Mouse (Mus musculus) lung, postnatal 0 days (tissue): ENCODE data around the gene Ppp1r15a. TPM values are rescaled to one million over a fixed set of nuclear protein-coding genes. Genes with fewer than 3 reads are reported as not detected.

Source experiments
- ATAC-seq: fragments of 200-750 bp; cut with Nextera tagmentation; 2 replicates; pipeline ENCODE4 v1.8.0; 2017; ENCODE audit warnings: moderate library complexity
- DNase-seq: peaks from one replicate; pipeline ENCODE4 v3.0.0-alpha.2; 2016; ENCODE audit warnings: low spot score
- H3K27ac ChIP-seq: fragments of 300-500 bp; sonication (generic); 2 replicates; pipeline ENCODE4 v1.5.1; 2014; ENCODE audit warnings: antibody characterized with exemption, mild to moderate bottlenecking, low read length, mixed read lengths
- H3K27me3 ChIP-seq: fragments of 300-500 bp; sonication (generic); replicated peaks from 2 replicates; pipeline ENCODE4 v1.6.1; 2014; ENCODE audit warnings: low read length, mixed read lengths; ENCODE audit not compliant: insufficient read depth
- H3K36me3 ChIP-seq: fragments of 300-500 bp; sonication (generic); 2 replicates; pipeline ENCODE4 v1.6.1; 2014; ENCODE audit warnings: low read length, mixed read lengths; ENCODE audit not compliant: insufficient read depth
- H3K4me1 ChIP-seq: fragments of 300-500 bp; sonication (generic); 2 replicates; pipeline ENCODE4 v1.6.1; 2014; ENCODE audit warnings: antibody characterized with exemption, low read depth, low read length, mixed read lengths; ENCODE audit not compliant: insufficient read depth
- H3K4me2 ChIP-seq: fragments of 300-500 bp; sonication (generic); replicated peaks from 2 replicates; pipeline ENCODE4 v1.6.1; 2014; ENCODE audit warnings: low read depth, mild to moderate bottlenecking, low read length, moderate library complexity, mixed read lengths
- H3K4me3 ChIP-seq: fragments of 300-500 bp; sonication (generic); 2 replicates; pipeline ENCODE4 v1.5.1; 2014; ENCODE audit warnings: low read depth, low read length
- H3K9ac ChIP-seq: fragments of 300-500 bp; sonication (generic); replicated peaks from 2 replicates; pipeline ENCODE4 v1.6.1; 2014; ENCODE audit warnings: low read depth, mild to moderate bottlenecking
- H3K9me3 ChIP-seq: fragments of 300-500 bp; sonication (generic); 2 replicates; pipeline ENCODE4 v1.6.1; 2016; ENCODE audit warnings: low read length, mixed read lengths
- CTCF ChIP-seq: IDR thresholded peaks from 2 replicates; pipeline ENCODE4 v1.5.1; 2016; ENCODE audit warnings: antibody characterized with exemption, mild to moderate bottlenecking
- EP300 ChIP-seq: IDR thresholded peaks from 2 replicates; pipeline ENCODE4 v1.6.1; 2016; ENCODE audit warnings: antibody characterized with exemption, mild to moderate bottlenecking, control low read depth
- WGBS: fragments of 180-500 bp; shearing (Covaris S2); extraction: QIAGEN DNeasy Blood & Tissue Kit; methylation state at CpG from one replicate; pipeline ENCODE4 v1.1.7; 2014; 5-methylcytosine and 5-hydroxymethylcytosine counted together
- polyA plus RNA-seq: library from polyadenylated mRNA; unstranded; fragments of >200 nt; fragmentation: Nextera tagmentation; extraction: Ambion mirVana; gene quantifications from 2 replicates; pipeline ENCODE4 v1.2.1, GENCODE M21; 2015

Ppp1r15a gene
- polyA plus RNA-seq, 1 experiment from 2014 or later: 36.6 TPM

GRCm38 (mm10) chr7:45553990-45554389 is 27.9 kb upstream of the Ppp1r15a start:
- WGBS: 96% methylated on average over 2 of the region's 2 CpGs
- Histone ChIP-seq H3K27me3 (no peaks in the 10 kb centered on the region), H3K27ac (no peak overlapping the region), H3K36me3 (no peaks in the 10 kb centered on the region), H3K4me1 (no peaks in the 10 kb centered on the region), H3K4me2 (no peak overlapping the region), H3K4me3 (no peak overlapping the region), H3K9ac (no peak overlapping the region), H3K9me3 (no peaks in the 10 kb centered on the region)
- no peak for DNase-seq
- no peak for ATAC-seq
- TF ChIP-seq EP300: no peak
- TF ChIP-seq CTCF: no peak

GRCm38 (mm10) chr7:45553519-45553918 is 27.5 kb upstream of the Ppp1r15a start:
- ATAC-seq: no peak
- H3K4me1 ChIP-seq: no peaks in the 10 kb centered on the region
- no peak overlapping the region for H3K4me2 ChIP-seq
- no peaks in the 10 kb centered on the region for H3K27me3 ChIP-seq
- TF ChIP-seq EP300 (no peak), CTCF (no peak)
- H3K36me3 ChIP-seq: no peaks in the 10 kb centered on the region
- 56% methylated on average over 8 of the region's 8 CpGs for WGBS
- H3K9me3 ChIP-seq: no peaks in the 10 kb centered on the region
- no peak overlapping the region for H3K27ac ChIP-seq
- DNase-seq: no peak
- no peak overlapping the region for H3K9ac ChIP-seq
- no peak overlapping the region for H3K4me3 ChIP-seq

- no peak overlapping the region for H3K27ac ChIP-seq
- WGBS: 69% methylated on average over 8 of the region's 8 CpGs
- no peaks in the 10 kb centered on the region for H3K4me1 ChIP-seq
- TF ChIP-seq CTCF (no peak), EP300 (no peak)
- no peaks in the 10 kb centered on the region for H3K36me3 ChIP-seq
- no peak overlapping the region for H3K9ac ChIP-seq
- H3K4me3 ChIP-seq: no peak overlapping the region
- H3K4me2 ChIP-seq: no peak overlapping the region
- no peaks in the 10 kb centered on the region for H3K27me3 ChIP-seq
- ATAC-seq: no peak
- H3K9me3 ChIP-seq: no peaks in the 10 kb centered on the region
- no peak for DNase-seq
These were observed 25.4 kb upstream of the Ppp1r15a start for GRCm38 (mm10) chr7:45551512-45551883.

GRCm38 (mm10) chr7:45550821-45551511 is 24.9 kb upstream of the Ppp1r15a start:
- Histone ChIP-seq H3K9me3 (no peaks in the 10 kb centered on the region), H3K27ac (no peak overlapping the region), H3K27me3 (no peaks in the 10 kb centered on the region), H3K4me2 (no peak overlapping the region), H3K4me1 (no peaks in the 10 kb centered on the region), H3K9ac (no peak overlapping the region), H3K36me3 (no peaks in the 10 kb centered on the region), H3K4me3 (no peak overlapping the region)
- ATAC-seq: no peak
- no peak for TF ChIP-seq CTCF
- TF ChIP-seq EP300: no peak
- WGBS: 75% methylated on average over 11 of the region's 11 CpGs
- no peak for DNase-seq

GRCm38 (mm10) chr7:45549641-45550436 is 23.8 kb upstream of the Ppp1r15a start:
- no peaks in the 10 kb centered on the region for H3K27me3 ChIP-seq
- no peaks in the 10 kb centered on the region for H3K4me1 ChIP-seq
- H3K9me3 ChIP-seq: no peaks in the 10 kb centered on the region
- H3K4me2 ChIP-seq: no peak overlapping the region
- H3K9ac ChIP-seq: no peak overlapping the region
- DNase-seq: no peak
- no peak for TF ChIP-seq EP300
- no peak for TF ChIP-seq CTCF
- H3K27ac ChIP-seq: no peak overlapping the region
- H3K36me3 ChIP-seq: no peaks in the 10 kb centered on the region
- WGBS: 86% methylated on average over 16 of the region's 16 CpGs
- ATAC-seq: no peak
- H3K4me3 ChIP-seq: no peak overlapping the region

GRCm38 (mm10) chr7:45544525-45544924 is 18.5 kb upstream of the Ppp1r15a start:
- no peak for ATAC-seq
- Histone ChIP-seq H3K27me3 (no peaks in the 10 kb centered on the region), H3K27ac (no peak overlapping the region), H3K9ac (no peak overlapping the region), H3K4me2 (no peak overlapping the region), H3K9me3 (no peaks in the 10 kb centered on the region), H3K36me3 (no peaks in the 10 kb centered on the region), H3K4me1 (no peaks in the 10 kb centered on the region), H3K4me3 (no peak overlapping the region)
- DNase-seq: no peak
- TF ChIP-seq CTCF (peak; percentile 38), EP300 (no peak)
- WGBS: 79% methylated on average over 1 of the region's 1 CpGs
